Mouse (Mus musculus) stomach, postnatal 0 days (tissue): ENCODE results near the gene Mex3b.

Source experiments
- CTCF ChIP-seq: IDR thresholded peaks from 2 replicates; pipeline ENCODE4 v1.5.1; 2016; ENCODE audit warnings: antibody characterized with exemption, low read depth, mild to moderate bottlenecking, moderate library complexity
- EP300 ChIP-seq: optimal IDR thresholded peaks from 2 replicates; pipeline ENCODE3; 2016; ENCODE audit warnings: antibody characterized with exemption

- TF ChIP-seq CTCF (no peak), EP300 (no peak)
Observed at GRCm38 (mm10) chr7:82838414-82838813, 28.7 kb upstream of the Mex3b start.
